Mouse (Mus musculus): ENCODE results near the gene Sypl. TPM values are rescaled to one million over a fixed set of nuclear protein-coding genes. Genes with fewer than 3 reads are reported as not detected.
A peak's percentile ranks its signal among the peaks of the same experiment; 100 is the strongest.

The Sypl gene
- polyA plus RNA-seq, 1 experiment from 2014 or later = 68.3 TPM

GRCm38 (mm10) chr12:32944884-32945454 is 8.7 kb upstream of the Sypl start:
- ATAC-seq (ENCODE audit: insufficient number of reproducible peaks, insufficient read depth, low FRiP score, low TSS enrichment) = no peak
- H3K27me3 ChIP-seq = no peaks in the 10 kb centered on the region
- no peaks in the 10 kb centered on the region for H3K9me3 ChIP-seq
- H3K4me1 ChIP-seq = no peaks in the 10 kb centered on the region
- H3K9ac ChIP-seq = no peak overlapping the region
- no peaks in the 10 kb centered on the region for H3K36me3 ChIP-seq
- WGBS = 83% methylated on average over 8 of the region's 8 CpGs
- no peak overlapping the region for H3K27ac ChIP-seq
- H3K4me2 ChIP-seq (replicated peaks) = no peak overlapping the region
- no peak overlapping the region for H3K4me3 ChIP-seq

GRCm38 (mm10) chr12:32946376-32946775 is 7.3 kb upstream of the Sypl start:
- Histone ChIP-seq H3K36me3 (no peaks in the 10 kb centered on the region), H3K9me3 (no peaks in the 10 kb centered on the region), H3K4me1 (no peaks in the 10 kb centered on the region), H3K27me3 (no peaks in the 10 kb centered on the region), H3K4me3 (no peak overlapping the region), H3K9ac (no peak overlapping the region), H3K27ac (no peak overlapping the region), H3K4me2 (replicated peaks) (no peak overlapping the region)
- 80% methylated on average over 4 of the region's 4 CpGs for WGBS
- ATAC-seq (ENCODE audit: insufficient number of reproducible peaks, insufficient read depth, low FRiP score, low TSS enrichment) = no peak

DNA sequence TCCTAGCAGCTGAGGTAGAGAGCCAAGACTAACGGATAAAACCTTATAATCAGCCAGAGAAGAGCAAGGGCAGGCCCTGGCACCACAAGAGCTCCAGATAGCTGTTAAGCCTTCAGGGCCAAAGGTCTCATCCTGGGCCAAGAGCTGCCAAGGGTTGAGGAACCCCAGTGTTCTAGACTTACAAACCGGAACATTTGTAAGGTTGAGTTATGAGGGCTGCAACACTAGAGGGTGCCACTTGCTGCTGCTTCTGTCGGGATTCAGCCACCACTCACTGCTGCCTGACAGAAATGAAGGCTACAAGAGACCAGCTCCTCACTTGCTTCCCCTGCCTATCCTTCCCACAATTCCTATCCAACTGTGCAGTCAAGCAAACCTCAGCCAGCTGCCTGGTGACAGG is 1.3 kb upstream of the Sypl start:
- 35% methylated on average over 3 of the region's 3 CpGs for WGBS
- H3K27ac ChIP-seq = no peak overlapping the region

GRCm38 (mm10) chr12:32953066-32953465 is 625 bp upstream of the Sypl start:
- Histone ChIP-seq H3K9me3 (no peaks in the 10 kb centered on the region), H3K36me3 (no peaks in the 10 kb centered on the region), H3K4me3 (peak overlapping the region; percentile 67), H3K4me2 (replicated peaks) (peak overlapping the region; percentile 63), H3K27me3 (no peaks in the 10 kb centered on the region), H3K4me1 (peaks cover 16% of the 10 kb centered on the region; the same call in 1 of the 2 replicates), H3K27ac (peak overlapping the region; percentile 96), H3K9ac (peak overlapping the region; percentile 71)
- WGBS = 19% methylated on average over 6 of the region's 6 CpGs
- no peak for ATAC-seq (ENCODE audit: insufficient number of reproducible peaks, insufficient read depth, low FRiP score, low TSS enrichment)

More for the DNA sequence above, 1.3 kb upstream of the Sypl start:
- Histone ChIP-seq H3K4me3 (no peak overlapping the region), H3K9ac (no peak overlapping the region), H3K9me3 (no peaks in the 10 kb centered on the region), H3K36me3 (no peaks in the 10 kb centered on the region), H3K27me3 (no peaks in the 10 kb centered on the region), H3K4me2 (replicated peaks) (no peak overlapping the region), H3K4me1 (peaks cover 16% of the 10 kb centered on the region; the same call in 1 of the 2 replicates)
- no peak for ATAC-seq (ENCODE audit: insufficient number of reproducible peaks, insufficient read depth, low FRiP score, low TSS enrichment)

DNA sequence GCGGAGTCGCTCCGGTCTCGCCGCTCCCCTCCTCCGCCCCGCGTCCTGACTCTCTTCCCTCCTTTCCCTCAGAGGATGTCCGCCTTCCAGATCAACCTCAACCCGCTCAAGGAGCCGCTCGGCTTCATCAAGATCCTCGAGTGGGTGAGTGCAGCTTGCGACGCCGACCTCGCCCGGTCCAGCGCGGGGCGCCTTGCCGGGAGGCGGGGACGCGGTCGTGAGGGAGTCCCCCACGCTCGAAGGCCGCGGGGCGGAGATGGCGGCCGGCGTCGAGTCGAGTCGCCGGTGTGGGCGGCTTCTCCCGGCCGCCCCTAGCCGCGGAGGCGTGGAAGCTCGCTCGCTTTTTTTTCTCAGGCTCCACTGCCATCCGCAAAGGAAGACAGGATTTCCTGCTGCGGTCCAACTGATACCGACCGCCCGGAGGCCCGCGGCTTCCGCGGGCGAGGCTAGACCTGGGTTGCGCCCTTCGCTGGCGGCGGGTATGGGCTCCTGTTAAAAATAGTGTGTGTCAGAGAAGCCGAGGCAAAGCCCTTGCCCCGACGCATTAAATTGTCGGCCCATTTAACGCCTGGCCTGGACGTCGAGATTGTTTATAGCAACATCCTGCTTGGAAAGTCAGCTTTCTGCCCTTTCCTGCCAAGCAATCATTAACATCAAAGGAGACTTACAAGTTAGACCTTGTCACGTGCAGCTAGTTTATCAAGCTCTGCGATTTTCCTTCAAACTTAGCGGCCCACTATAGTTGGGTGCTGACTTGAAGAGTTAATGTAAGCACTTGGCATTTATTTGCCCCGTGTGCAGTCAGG is 728 bp downstream of the Sypl start:
- peaks cover 19% of the 10 kb centered on the region; the same call in 1 of the 2 replicates for H3K4me1 ChIP-seq
- peak overlapping the region; percentile 63 for H3K4me2 ChIP-seq (replicated peaks)
- WGBS = under 1% methylated on average over 71 of the region's 71 CpGs
- peak overlapping the region; percentile 67 for H3K4me3 ChIP-seq
- H3K9me3 ChIP-seq = no peaks in the 10 kb centered on the region
- H3K27me3 ChIP-seq = no peaks in the 10 kb centered on the region
- no peaks in the 10 kb centered on the region for H3K36me3 ChIP-seq
- peak; percentile 0; the same call in 1 of the 2 replicates for ATAC-seq (ENCODE audit: insufficient number of reproducible peaks, insufficient read depth, low FRiP score, low TSS enrichment)
- H3K9ac ChIP-seq = peak overlapping the region; percentile 71
- H3K27ac ChIP-seq = peak overlapping the region; percentile 96

- Histone ChIP-seq H3K36me3 (no peaks in the 10 kb centered on the region), H3K4me3 (peak overlapping the region; percentile 67), H3K27ac (no peak overlapping the region), H3K27me3 (no peaks in the 10 kb centered on the region), H3K4me2 (replicated peaks) (peak overlapping the region; percentile 63), H3K9me3 (no peaks in the 10 kb centered on the region), H3K4me1 (peaks cover 25% of the 10 kb centered on the region; the same call in 1 of the 2 replicates), H3K9ac (peak overlapping the region; percentile 71)
- 2% methylated on average over 8 of the region's 8 CpGs for WGBS
- ATAC-seq (ENCODE audit: insufficient number of reproducible peaks, insufficient read depth, low FRiP score, low TSS enrichment) = no peak
Measured at GRCm38 (mm10) chr12:32955037-32955436, 1.3 kb downstream of the Sypl start.

- Histone ChIP-seq H3K27me3 (no peaks in the 10 kb centered on the region), H3K9ac (no peak overlapping the region), H3K9me3 (no peaks in the 10 kb centered on the region), H3K4me2 (replicated peaks) (no peak overlapping the region), H3K36me3 (no peaks in the 10 kb centered on the region), H3K27ac (no peak overlapping the region), H3K4me1 (peaks cover 37% of the 10 kb centered on the region), H3K4me3 (no peak overlapping the region)
- 73% methylated on average over 2 of the region's 2 CpGs for WGBS
- no peak for ATAC-seq (ENCODE audit: insufficient number of reproducible peaks, insufficient read depth, low FRiP score, low TSS enrichment)
Measured at GRCm38 (mm10) chr12:32957211-32957610, 3.5 kb downstream of the Sypl start.

GRCm38 (mm10) chr12:32962132-32962531 is 8.4 kb downstream of the Sypl start:
- Histone ChIP-seq H3K9me3 (no peaks in the 10 kb centered on the region), H3K4me1 (peaks cover 24% of the 10 kb centered on the region), H3K9ac (no peak overlapping the region), H3K4me2 (replicated peaks) (no peak overlapping the region), H3K27ac (no peak overlapping the region), H3K36me3 (no peaks in the 10 kb centered on the region), H3K4me3 (no peak overlapping the region), H3K27me3 (no peaks in the 10 kb centered on the region)
- ATAC-seq (ENCODE audit: insufficient number of reproducible peaks, insufficient read depth, low FRiP score, low TSS enrichment) = no peak

DNA sequence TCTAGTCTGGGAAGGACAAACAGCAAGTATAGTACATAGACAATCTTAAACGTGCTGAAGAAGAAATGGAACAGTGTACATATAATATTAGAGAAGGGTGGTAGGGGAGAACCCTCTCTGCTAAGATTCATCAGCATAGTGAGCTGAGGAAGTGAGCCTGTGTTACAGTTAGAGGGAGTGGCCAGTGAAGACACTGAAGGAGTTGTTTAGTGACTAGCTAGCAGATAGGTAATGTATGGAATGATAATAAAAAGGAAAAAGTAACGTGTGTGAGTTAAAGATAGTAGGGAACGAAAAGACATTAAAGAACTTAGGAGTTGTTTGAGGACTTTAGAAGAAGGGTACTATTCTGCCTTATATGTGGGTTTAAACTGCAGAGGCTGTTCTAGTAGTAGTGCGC is 10.2 kb downstream of the Sypl start:
- Histone ChIP-seq H3K27me3 (no peaks in the 10 kb centered on the region), H3K36me3 (peaks cover 9% of the 10 kb centered on the region; the same call in 1 of the 2 replicates), H3K4me1 (peaks cover 21% of the 10 kb centered on the region), H3K4me3 (no peak overlapping the region), H3K4me2 (replicated peaks) (no peak overlapping the region), H3K9me3 (no peaks in the 10 kb centered on the region), H3K27ac (no peak overlapping the region), H3K9ac (no peak overlapping the region)
- WGBS = 88% methylated on average over 4 of the region's 4 CpGs
- ATAC-seq (ENCODE audit: insufficient number of reproducible peaks, insufficient read depth, low FRiP score, low TSS enrichment) = no peak

GRCm38 (mm10) chr12:32972287-32972686 is 18.6 kb downstream of the Sypl start:
- Histone ChIP-seq H3K4me3 (no peak overlapping the region), H3K27ac (no peak overlapping the region), H3K36me3 (peaks cover 15% of the 10 kb centered on the region), H3K4me2 (replicated peaks) (no peak overlapping the region), H3K4me1 (no peaks in the 10 kb centered on the region), H3K9ac (no peak overlapping the region), H3K9me3 (no peaks in the 10 kb centered on the region), H3K27me3 (no peaks in the 10 kb centered on the region)
- ATAC-seq (ENCODE audit: insufficient number of reproducible peaks, insufficient read depth, low FRiP score, low TSS enrichment) = no peak
- 82% methylated on average over 1 of the region's 1 CpGs for WGBS

DNA sequence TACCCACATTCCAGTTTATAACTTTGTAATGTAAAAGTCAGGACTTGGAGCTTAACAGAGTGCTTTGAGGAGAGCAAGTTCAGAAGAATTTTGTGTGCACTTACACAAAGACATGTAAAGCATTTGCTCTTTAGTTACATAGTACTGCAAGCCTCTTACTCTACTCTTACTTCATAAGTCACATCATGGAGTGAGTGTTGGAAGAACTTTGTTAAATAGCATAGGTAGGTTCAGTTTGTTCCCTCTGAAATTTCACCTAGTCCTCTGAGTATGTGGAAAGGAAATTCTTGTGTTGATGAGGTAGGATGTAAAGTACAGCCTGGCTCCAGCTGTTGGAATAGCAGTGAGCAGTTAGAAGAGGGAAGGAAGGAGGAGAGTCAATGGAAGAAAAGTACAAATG is 21.2 kb downstream of the Sypl start:
- Histone ChIP-seq H3K9me3 (no peaks in the 10 kb centered on the region), H3K4me3 (no peak overlapping the region), H3K36me3 (peaks cover 3% of the 10 kb centered on the region; the same call in 1 of the 2 replicates), H3K4me2 (replicated peaks) (no peak overlapping the region), H3K27ac (no peak overlapping the region), H3K4me1 (no peaks in the 10 kb centered on the region), H3K9ac (no peak overlapping the region), H3K27me3 (no peaks in the 10 kb centered on the region)
- ATAC-seq (ENCODE audit: insufficient number of reproducible peaks, insufficient read depth, low FRiP score, low TSS enrichment) = no peak

GRCm38 (mm10) chr12:32975501-32975900 is 21.8 kb downstream of the Sypl start:
- WGBS = 78% methylated on average over 3 of the region's 3 CpGs
- H3K4me3 ChIP-seq = no peak overlapping the region
- peaks cover 3% of the 10 kb centered on the region; the same call in 1 of the 2 replicates for H3K36me3 ChIP-seq
- H3K9ac ChIP-seq = no peak overlapping the region
- H3K27ac ChIP-seq = no peak overlapping the region
- no peaks in the 10 kb centered on the region for H3K27me3 ChIP-seq
- no peak overlapping the region for H3K4me2 ChIP-seq (replicated peaks)
- no peak for ATAC-seq (ENCODE audit: insufficient number of reproducible peaks, insufficient read depth, low FRiP score, low TSS enrichment)
- H3K9me3 ChIP-seq = no peaks in the 10 kb centered on the region
- H3K4me1 ChIP-seq = no peaks in the 10 kb centered on the region
